Mouse (Mus musculus): ENCODE data around the gene Gse1.

Gene Gse1

DNA sequence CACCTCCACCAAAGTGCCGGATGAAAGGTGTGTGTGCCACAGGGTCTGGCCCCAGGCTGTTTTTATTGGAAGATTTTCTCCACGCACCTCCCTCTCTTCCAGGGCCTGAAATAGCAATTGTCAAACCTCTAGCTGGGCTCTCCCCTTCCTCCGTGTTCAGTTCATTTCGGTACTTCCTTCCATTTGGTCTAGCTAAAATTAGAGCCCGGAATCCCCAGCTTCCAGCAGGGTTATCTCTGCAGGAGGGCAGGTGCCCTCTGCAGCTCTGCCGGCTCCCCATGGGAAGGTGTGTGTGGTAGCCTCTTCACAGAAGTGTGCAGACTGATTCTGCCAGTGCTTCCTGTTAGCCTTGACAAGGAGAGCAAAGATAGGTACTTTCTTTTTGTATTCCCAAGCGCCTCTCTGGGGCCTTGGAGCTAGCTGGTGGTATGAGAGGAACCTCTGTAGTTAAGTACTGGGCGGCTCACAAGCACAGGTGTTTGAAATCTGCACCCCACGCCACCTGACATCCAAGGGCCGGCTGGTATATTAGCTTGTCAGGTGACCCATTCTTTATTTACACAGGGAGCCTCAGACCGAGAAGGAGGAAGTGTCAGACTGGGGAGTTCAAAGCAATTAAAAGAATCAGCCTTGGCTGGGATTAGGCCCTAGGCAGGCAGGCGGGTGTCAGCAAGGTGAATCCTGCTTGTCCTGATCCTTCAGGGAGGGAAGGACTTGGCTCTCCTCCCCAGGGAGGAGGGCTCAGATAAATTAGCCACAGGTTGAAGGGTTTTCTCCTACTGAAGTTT lies 262.3 kb downstream of the Gse1 start:
- DNase-seq (ENCODE audit: low read depth in 1 of 2, low spot score in 2 of 2), result no peak

DNA sequence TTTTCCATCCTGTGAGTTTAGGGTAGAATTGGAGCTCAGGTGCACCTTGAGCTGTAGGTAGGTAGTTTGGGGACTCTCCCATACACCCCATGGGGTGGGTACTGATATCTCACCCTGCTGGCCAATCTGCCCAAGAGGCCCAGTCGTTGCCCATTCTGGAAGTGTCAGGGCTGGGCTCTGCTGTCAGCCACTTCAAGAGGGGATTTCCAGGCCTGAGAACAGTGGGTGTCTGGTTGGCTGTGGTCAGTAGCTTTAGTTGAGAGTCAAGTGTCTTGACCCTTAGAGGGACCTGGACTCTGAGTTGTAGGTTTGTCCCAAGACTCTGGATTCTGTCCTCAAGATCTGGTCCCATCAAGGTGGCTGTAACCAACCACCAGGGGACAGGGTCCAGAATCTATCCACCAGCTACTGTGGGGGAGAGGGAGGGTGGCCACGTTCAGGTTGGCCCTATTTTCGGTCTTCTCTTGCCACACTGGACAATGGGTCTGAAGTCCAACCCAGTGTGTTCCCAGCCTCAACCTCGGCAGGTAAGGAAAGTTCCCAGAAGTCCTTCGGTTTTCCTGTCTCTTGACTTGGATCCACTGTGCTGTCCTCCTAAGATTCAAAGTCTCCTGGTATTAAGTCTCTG lies 263.0 kb downstream of the Gse1 start:
- DNase-seq (ENCODE audit: low read depth in 1 of 2, low spot score in 2 of 2), result no peak

DNA sequence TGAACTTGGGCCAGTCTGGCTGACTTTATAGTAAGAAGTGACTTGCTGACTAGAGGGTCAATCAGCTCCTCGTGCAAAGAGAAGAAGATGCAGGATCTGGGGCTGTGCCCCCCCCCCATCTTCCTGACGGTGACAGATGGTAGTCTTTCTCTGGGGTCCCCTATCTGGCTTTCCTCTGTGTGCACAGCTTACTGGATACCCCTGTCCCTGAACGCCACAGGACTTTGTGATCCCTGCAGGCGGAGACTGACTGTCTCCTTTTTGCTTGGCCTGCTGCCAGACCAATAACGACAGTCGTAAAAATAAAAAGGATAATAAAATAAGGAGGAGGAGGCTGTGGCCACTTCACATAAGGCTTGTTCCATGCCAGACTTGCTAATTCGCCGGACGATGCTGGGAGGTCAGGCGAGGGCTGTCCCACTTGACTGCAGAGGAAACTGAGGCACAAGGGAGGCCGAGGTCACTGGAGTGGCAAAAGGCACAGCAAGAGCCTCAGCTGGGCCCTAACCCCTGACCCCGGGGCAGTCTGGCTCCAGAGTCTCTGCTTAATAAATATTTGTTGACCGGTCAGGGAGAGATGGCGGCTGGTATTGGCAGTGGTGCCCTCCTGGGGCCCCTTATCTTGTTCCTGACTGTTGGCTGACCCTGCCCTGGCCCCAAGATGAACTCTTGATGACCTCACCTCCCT lies 264.1 kb downstream of the Gse1 start:
- DNase-seq (ENCODE audit: low read depth in 1 of 2, low spot score in 2 of 2), result no peak

DNA sequence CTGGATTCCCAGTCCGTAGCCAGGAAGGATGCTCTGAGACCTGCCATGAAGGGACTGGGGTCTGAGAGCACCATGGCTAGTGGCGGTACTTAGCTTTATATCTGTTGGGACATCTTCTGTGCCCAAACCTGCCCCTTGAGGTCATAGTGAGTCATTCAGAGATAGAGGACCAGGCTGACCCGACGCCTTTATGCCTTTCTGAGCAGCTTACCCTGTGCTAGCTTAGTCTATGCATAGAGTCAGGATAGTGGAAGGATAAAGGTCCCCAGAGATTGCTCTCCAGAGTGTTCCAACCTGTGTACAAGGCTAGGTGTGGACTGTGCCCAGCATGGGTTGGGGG lies 264.6 kb downstream of the Gse1 start:
- DNase-seq (ENCODE audit: low read depth in 1 of 2, low spot score in 2 of 2), result no peak

DNA sequence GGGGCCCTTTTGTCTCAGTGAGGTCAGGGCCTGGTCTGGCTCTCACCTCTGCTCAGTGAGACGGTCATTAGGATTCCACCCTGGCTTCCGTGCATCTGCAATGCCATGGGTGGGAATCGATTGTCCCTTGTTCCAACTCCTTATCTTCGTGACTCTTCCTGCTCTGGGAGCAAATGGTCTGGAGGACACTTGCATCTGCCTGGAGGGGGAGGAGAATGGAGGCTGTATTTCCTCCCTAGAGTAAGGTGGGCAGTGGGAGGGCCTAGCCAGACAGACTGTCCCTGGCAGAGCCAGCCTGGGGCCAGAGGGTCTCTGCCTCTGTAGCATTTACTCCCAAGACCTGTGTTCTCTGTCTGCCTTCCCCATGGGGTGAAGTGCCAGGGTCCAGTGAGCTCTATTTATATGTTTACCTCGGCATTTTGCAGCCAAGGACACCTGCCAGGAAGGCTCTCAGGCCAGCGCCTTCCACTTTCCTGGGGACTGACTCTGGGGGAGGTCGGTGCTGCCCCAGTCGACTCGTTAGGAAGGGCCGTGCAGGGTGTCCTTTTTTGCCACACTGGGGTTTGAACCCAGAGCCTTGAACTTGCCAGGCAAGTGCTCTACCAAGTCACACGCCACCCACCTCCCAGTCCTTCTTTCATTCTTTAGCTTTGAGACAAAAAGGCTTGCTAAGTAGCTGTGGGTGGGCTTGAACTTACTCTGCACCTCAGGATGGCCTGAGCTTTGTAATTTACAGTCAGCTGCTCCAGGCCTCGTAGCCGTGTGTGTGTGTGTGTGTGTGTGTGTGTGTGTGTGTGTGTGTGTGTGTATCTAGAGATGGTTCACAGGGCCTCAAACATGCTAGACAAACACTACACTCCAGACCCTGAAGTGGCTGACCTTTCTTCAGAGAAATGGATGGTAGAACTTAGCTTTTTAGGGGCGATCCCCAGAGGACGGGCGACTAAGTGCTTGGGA lies 265.5 kb downstream of the Gse1 start:
- no peak for DNase-seq (ENCODE audit: low read depth in 1 of 2, low spot score in 2 of 2)

DNA sequence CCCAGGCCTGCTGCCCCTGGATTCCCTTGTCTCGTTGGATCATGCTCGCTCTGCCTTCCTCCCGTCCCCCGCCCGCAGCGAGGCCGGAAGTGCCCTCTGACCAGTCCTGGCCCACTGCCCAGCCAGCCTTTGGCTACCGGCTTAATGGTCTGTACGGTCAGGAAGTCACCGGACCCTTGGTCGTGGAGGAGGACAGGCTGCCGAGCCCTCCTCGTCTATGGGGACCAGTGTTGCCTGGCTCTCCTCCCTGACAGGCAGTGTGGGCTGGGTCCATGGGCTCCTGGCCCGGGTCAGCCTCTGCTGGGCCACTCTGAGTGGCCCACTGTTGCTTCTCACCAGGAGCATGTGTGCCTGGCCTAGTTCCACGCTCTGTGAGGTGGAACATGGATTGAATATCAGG lies 266.6 kb downstream of the Gse1 start:
- no peak for DNase-seq (ENCODE audit: low read depth in 1 of 2, low spot score in 2 of 2)

DNA sequence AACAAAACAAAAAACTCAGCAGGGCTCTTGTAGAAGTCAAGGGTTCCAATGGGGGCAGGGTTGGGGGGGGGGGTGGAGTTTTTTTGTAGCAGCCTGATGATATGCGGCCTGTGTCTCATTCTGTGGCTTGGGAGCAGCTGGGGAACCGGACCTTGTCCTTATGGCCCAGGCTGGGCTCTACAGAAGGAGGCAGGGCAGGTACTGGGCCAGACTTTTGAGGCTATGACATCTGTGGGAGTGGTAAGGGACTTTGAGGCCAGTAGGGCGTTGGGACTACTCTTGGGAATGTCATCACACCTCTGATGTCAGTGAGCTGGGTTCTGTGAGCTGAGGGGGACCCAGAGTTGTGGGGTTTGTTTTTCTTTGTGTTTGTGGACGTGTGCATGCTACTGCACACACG lies 267.2 kb downstream of the Gse1 start:
- no peak for DNase-seq (ENCODE audit: low read depth in 1 of 2, low spot score in 2 of 2)

DNA sequence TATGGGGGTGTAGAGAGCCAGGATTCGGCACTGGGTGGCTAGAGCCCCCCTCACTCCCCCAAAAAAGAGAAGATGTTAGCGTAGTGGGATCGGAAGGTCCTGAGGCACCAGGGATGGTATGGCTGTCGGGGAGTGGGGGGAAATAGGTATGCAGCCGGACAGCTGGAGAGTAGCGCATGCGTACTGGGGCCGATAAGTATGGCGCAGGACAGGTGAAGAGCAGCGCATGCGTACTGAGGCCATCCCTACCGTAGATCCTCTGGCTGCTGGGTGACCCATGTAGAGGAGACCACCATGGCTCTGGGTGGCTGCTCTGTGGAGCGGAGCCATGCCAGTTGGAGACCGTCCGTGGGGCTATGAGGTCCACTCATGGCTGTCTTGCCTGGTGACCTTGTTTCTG lies 268.2 kb downstream of the Gse1 start:
- no peak for DNase-seq (ENCODE audit: low read depth in 1 of 2, low spot score in 2 of 2)

DNA sequence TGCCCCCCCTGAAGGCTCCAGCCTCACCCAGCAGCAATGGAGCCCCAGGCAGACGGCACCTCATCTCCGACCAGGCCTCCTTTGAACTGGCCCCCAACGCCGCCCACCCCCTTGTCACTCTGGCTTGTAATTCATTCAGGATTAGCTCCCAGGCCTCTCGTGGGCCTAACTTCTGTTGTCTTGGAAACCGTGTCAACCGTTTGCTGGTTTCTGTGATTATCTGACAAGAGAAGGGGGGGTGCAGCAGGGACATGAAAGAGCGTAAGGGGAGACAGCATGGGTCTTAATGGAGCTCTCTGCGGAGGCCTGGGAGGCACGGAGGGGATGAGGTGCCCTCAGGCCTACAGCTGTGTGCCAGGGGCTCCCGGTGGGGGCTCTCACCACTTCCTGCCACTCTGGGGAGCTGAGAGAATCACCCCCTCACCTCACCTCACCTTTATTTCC lies 269.3 kb downstream of the Gse1 start:
- no peak for DNase-seq (ENCODE audit: low read depth in 1 of 2, low spot score in 2 of 2)

DNA sequence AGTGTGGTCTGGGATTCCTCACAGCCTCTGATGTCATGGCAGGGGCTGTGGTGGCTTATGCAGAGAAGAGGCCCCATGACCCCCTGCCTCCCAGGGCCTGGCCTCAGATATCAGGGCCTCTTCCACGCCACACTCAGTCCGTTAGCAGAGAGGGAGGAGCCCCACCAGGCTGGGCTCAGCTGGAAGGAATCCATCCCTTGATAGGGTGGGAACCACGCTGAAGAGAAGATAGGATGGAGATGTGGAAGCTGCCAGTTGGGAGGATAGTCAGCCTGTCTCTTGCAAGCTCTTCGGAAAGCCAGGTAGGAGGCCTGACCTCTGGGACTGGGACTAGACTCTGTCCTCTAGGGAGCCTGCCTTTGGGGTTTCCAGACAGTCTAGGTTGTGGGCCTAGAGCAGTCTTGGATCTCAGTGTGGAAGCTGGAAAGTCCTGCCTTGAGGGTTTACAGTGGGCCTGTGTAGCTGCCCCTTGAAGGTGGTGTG lies 270.1 kb downstream of the Gse1 start:
- DNase-seq (ENCODE audit: low read depth in 1 of 2, low spot score in 2 of 2), result no peak

DNA sequence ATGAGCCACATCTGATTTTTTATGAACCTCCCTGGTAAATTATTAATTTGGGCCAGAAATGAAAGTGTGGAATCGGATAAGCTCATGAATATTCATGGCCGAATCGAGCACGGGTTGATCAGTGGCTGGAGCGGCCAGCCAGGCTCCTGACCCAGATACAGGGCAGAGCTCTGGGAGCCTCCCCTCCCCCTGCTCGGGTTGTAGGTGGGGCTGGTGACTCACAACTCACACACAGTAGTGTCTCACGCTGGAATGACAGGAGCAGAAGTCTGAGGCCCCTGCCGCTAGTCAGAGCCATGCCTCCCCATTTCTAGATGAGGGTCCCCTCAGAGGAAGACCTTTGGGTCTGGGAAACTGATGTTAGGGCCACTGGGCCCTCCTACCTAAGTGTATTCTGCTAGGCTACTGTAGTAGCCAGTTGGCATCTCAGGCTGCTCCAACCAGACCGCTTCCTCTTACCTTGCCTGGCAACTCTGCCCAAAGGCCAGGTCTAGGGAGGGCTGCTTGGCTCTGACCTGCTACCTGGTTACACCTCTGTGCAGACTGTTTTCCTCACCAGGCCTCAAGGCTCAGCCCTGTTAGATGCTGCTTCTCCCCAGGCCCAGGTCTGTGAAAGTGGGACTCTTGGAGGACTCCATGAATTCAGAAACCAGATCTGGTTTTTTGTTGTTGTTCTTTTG lies 270.8 kb downstream of the Gse1 start:
- DNase-seq (ENCODE audit: low read depth in 1 of 2, low spot score in 2 of 2), result no peak

DNA sequence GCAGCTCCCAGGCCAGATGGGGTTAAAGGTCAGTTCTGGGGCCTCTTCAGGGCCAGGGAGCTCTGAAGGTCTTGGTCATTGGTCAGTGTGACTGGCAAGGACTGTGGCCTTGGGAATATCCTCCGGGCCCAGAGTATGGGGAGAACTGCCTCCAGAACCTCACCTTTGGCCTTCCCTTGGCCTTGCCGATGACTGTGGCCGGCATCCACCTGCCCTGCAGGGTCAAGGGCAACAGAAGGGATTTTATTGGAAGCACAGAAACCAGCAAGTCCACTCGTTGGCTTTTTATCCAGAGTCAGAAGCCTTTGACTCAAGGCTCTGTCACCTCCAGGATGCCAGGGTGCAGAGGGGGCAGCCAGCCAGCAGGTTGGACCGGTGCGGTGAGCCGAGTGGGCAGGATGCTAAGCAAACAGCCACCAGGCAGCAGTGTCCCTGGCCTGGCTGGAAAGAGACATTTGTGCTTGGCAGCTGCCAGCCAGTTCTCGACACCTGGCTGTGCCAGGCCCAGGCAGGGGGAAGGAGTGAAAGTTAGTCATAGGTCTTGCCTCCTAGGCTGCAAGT lies 272.5 kb downstream of the Gse1 start:
- no peak for DNase-seq (ENCODE audit: low read depth in 1 of 2, low spot score in 2 of 2)

DNA sequence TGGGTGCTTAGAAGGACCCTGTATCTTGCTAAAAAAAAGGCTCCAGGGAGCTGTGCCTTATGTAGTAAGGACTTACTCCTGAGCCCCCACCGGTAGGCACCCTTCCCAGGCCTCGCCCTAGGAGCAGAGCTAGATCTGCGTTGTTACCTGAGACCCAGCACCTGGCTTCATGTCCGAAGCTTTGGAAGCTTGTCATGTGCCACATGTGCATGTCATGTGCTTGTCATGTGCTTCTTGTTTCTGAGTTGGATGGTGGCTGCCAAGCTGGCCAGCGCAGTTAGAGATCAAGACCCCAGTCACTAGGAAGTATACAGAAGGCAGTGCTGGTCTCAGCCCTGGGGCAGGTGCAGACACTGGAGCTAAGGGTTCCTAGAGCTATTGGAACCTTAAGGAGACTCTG lies 273.2 kb downstream of the Gse1 start:
- no peak for DNase-seq (ENCODE audit: low read depth in 1 of 2, low spot score in 2 of 2)

DNA sequence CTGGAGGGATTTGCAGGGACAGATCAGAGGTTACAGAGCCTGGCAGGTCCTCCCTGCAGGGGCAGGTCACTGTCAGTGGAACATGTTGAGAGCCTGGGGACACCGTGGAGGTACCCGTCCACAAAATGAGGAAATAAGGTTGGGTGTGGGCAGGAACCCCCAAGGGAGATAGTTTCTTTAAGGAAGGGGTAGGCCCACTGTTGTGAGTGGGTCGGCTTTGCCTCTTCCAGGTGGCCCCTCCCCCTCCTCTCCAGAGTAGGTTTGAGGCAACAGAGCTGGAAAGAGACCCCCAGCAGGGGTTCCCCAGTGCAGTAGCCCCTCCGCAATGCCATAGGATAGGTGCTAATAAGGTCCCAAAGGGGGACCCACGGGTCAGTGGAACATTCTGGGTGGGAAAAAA lies 274.2 kb downstream of the Gse1 start:
- peak in 1 of 2 experiments; percentile 14 for DNase-seq (ENCODE audit: low read depth in 1 of 2, low spot score in 2 of 2)

DNA sequence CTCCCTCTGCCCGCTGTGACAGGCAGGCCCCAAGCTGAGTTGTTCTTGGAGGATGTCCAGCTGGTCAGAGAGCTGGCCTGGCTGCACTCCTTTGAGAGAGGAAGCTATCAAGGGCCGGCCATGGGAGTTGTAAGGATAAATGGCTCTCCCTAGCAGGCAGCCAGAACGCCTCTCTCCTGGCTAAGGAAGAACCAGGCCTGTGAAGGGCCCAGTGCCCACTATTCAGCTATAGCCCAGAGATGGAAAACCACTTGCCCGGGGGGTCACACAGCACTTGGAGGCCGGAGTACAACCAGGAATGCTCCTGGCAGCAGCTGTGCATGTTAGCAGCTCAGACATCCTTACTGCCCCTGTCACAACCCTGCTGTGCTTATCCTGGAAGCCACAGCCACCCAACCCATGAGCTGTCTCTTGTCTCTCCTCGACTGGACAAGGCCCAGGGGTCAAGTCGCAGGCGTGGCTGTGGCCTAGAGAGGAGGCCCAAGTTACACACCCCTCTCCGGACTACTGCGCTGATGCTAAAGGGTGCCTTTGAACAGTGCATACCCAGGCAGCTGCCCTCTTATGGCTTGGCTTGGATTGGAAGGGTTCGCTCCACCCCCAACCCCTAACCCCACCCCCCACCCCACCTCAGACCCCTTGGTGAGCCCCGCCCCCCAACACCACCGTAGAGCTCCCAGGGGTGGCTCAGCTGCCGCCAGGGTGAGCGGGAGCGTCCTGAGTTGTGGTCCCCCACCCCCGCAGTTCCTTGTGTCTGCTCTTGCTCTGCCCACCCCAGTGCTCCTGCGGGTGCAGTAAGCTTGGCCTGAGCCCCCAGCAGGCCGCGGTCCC lies 276.2 kb downstream of the Gse1 start:
- DNase-seq (ENCODE audit: low read depth in 1 of 2, low spot score in 2 of 2), result no peak

DNA sequence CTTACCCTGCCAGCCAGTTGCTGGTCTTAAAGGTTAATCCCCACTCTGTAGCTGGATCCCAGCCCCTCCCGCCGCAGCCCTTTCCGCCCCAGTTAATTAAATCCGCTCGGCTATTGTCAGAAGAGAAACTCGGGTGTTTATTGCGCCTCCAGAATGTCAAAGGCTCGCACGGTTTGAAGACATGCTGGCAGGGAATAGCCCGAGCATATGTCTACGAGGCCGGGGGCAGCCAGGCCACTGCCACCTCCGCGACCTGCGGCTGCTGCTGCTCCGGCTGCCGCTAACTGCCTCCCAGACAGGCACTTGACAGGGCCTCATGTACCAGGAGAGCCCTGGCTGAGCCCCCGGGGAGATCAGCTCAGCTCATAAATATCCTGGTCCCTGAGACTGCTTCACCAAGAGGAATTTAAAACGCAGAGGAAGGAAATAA lies 276.8 kb downstream of the Gse1 start:
- no peak for DNase-seq (ENCODE audit: low read depth in 1 of 2, low spot score in 2 of 2)

DNA sequence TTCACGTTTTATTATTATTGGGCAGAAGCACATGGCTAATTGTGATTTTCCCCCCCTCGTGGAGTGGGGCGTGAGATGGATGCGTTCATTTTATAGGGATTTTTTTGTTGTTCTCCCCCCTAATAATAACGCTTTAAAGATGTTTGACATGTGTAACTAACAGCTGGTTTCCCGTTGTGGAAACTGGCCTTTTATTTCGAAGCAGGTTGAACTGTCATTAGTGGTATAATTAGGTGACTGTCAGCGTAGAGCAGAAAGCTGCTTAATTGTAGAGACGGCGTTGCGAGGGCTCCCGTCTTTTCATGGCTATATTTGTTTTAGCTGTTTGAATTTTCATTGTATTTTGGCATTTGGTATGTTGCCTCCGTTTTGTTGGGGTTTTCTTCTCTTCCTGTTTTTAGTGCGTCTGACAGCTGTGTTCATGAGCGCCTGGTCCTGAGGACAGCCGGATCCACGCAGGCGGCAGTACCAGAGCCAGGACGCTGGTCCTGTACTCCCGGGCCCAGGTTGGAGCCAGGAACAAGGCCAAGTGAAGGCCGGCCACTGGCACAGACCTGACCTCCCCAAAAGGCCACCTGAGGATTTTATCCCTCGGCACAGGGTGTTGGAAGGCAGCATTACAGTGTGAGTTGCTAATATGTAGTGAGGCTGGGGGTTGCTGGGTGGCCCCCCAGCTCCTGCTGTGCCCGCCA lies 277.5 kb downstream of the Gse1 start:
- no peak for DNase-seq (ENCODE audit: low read depth in 1 of 2, low spot score in 2 of 2)

DNA sequence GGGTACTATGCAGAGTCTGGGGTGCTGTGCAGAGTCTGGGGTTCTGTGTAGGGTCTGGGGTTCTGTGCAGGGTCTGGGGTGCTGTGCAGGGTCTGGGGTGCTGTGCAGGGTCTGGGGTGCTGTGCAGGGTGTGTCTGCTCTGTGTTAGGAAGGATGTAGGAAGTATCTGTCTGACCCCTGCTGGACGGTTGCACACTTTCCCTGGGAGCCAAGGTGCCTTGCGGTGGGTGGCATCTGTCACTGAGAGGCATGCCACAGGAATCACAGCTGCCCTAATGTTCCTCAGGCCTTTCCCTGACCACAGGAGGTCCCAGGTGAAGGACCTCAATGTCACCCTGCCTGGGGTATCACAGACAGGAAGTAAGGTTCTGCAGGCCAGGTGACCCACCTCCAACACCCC lies 278.3 kb downstream of the Gse1 start:
- no peak for DNase-seq (ENCODE audit: low read depth in 1 of 2, low spot score in 2 of 2)

DNA sequence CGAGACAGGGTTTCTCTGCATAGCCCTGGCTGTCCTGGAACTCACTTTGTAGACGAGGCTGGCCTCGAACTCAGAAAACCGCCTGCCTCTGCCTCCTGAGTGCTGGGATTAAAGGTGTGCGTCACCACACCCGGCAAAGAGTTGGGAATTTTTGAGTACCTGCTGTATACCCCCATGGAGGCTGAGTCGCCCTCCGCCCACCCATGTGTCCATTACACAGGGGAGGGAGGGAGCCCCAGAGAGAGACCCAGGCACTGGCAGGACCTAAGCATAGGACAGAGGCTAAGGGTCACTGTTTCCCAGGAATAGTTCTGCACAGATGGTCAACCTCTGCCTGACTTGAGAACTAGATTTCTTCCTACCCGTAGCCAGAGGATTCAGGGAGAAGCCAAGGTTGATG lies 279.0 kb downstream of the Gse1 start:
- no peak for DNase-seq (ENCODE audit: low read depth in 1 of 2, low spot score in 2 of 2)
